Comparison of ENCODE assay signal across 24 mouse cellular contexts in genomic region chr9:106911624-106912023, GRCm38 (mm10). TPM values are rescaled to one million over a fixed set of nuclear protein-coding genes. Genes with fewer than 3 reads are reported as not detected.
DNase-seq lines count a peak whose midpoint lies in the region; ATAC-seq lines count a peak whose summit lies in the region.
"Had no signal": no experiment of that assay in that cellular context is flagged by ENCODE, and none has a peak within 500 bp of the region (broad histone marks: within the 10 kb centered on the region; RNA-seq: fewer than 3 reads in every experiment).

No protein-coding gene starts in this region.

- H3K9ac ChIP-seq in lung, embryonic 15.5 days: no peak overlapping the region
- H3K9ac ChIP-seq in stomach, embryonic 16.5 days (ENCODE audit: low read length): no peak overlapping the region
- H3K9ac ChIP-seq: forebrain, embryonic 13.5 days; hindbrain, embryonic 13.5 days had no signal

- H3K4me1 ChIP-seq in lung, embryonic 15.5 days: 0 out of 2 replicates have a peak, but pooled peaks cover 4% of the 10 kb centered on the region
- H3K4me1 ChIP-seq in stomach, embryonic 16.5 days (ENCODE audit: control insufficient read depth, insufficient read depth, low read length): no peaks in the 10 kb centered on the region
- H3K4me1 ChIP-seq: forebrain, embryonic 10.5 days; forebrain, embryonic 13.5 days; hindbrain, embryonic 10.5 days; hindbrain, embryonic 13.5 days had no signal

- ATAC-seq in lung, embryonic 15.5 days (ENCODE audit: borderline replicate concordance, extremely low read depth, low FRiP score, low TSS enrichment): peak; percentile 49; the same call in 1 of the 2 replicates
- ATAC-seq in stomach, embryonic 16.5 days (ENCODE audit: insufficient read depth, low FRiP score): 0 out of 2 replicates have a peak, but pooled peaks have one; percentile 37
- ATAC-seq: forebrain, embryonic 13.5 days; forebrain, embryonic 16.5 days; hindbrain, embryonic 16.5 days had no signal

- H3K27ac ChIP-seq in lung, embryonic 15.5 days: no peak overlapping the region
- no peak overlapping the region for H3K27ac ChIP-seq in stomach, embryonic 16.5 days (ENCODE audit: low read length)
- H3K27ac ChIP-seq: forebrain, embryonic 10.5 days; forebrain, embryonic 13.5 days; hindbrain, embryonic 10.5 days; hindbrain, embryonic 13.5 days had no signal

- DNase-seq in lung, postnatal 10 days: no peak
- peak; percentile 31 for DNase-seq in lung, postnatal 36 days
- no peak for DNase-seq in lung, postnatal 25 days (ENCODE audit: low spot score)
- no peak for DNase-seq in yolk sac, embryonic 10.5 days (ENCODE audit: low spot score)
- DNase-seq in adrenal gland, adult 8-10 months: no peak
- DNase-seq: adrenal gland, adult 2 months; adrenal gland, postnatal 25 days; B cell, adult 2 months; cerebellum, adult 11-12 months; cerebellum, adult 8-10 months; cerebellum, postnatal 10 days; cerebellum, postnatal 36 days; gastrocnemius, postnatal 10 days; gastrocnemius, postnatal 36 days had no signal

- H3K9me3 ChIP-seq in lung, embryonic 15.5 days: no peaks in the 10 kb centered on the region
- no peaks in the 10 kb centered on the region for H3K9me3 ChIP-seq in stomach, embryonic 16.5 days (replicated peaks; ENCODE audit: control insufficient read depth, low read length)
- H3K9me3 ChIP-seq: forebrain, embryonic 10.5 days; forebrain, embryonic 13.5 days; G1E; hindbrain, embryonic 10.5 days; hindbrain, embryonic 13.5 days had no signal

- H3K4me3 ChIP-seq in lung, embryonic 15.5 days: no peak overlapping the region
- H3K4me3 ChIP-seq in stomach, embryonic 16.5 days (replicated peaks; ENCODE audit: low read length): no peak overlapping the region
- H3K4me3 ChIP-seq: forebrain, embryonic 10.5 days; forebrain, embryonic 13.5 days; hindbrain, embryonic 10.5 days; hindbrain, embryonic 13.5 days had no signal

- no peaks in the 10 kb centered on the region for H3K36me3 ChIP-seq in lung, embryonic 15.5 days
- H3K36me3 ChIP-seq in stomach, embryonic 16.5 days (ENCODE audit: control insufficient read depth, insufficient read depth, low read length): no peaks in the 10 kb centered on the region
- H3K36me3 ChIP-seq: forebrain, embryonic 10.5 days; G1E; hindbrain, embryonic 10.5 days had no signal

- H3K4me2 ChIP-seq in lung, embryonic 15.5 days: no peak overlapping the region
- no peak overlapping the region for H3K4me2 ChIP-seq in stomach, embryonic 16.5 days (ENCODE audit: low read depth, low read length)
- H3K4me2 ChIP-seq: forebrain, embryonic 13.5 days; heart, embryonic 11.5 days; hindbrain, embryonic 13.5 days had no signal

- 46% methylated on average over 1 of the region's 1 CpGs for WGBS in lung, embryonic 15.5 days
- 65% methylated on average over 1 of the region's 1 CpGs for WGBS in stomach, embryonic 16.5 days

- H3K27me3 ChIP-seq in lung, embryonic 15.5 days: no peaks in the 10 kb centered on the region
- no peaks in the 10 kb centered on the region for H3K27me3 ChIP-seq in stomach, embryonic 16.5 days (ENCODE audit: control insufficient read depth, insufficient read depth, low read length)
- H3K27me3 ChIP-seq: forebrain, embryonic 13.5 days; hindbrain, embryonic 13.5 days had no signal

RNA-seq across cellular contexts. Expression of gene Manf, which starts 19.8 kb away (rescaled TPM):
- polyA plus RNA-seq in lung, embryonic 15.5 days (2015; fragmentation: Nextera tagmentation; extraction: Ambion mirVana): 269 and 298 TPM in 2 replicates
- polyA plus RNA-seq in stomach, embryonic 16.5 days (2015; fragmentation: Nextera tagmentation; extraction: Ambion mirVana): 339 and 351 TPM in 2 replicates
- 100 to 1,000 TPM; 306 to 450 (median 316) TPM for total RNA-seq in adrenal gland, adult 8-10 months (2022)

RNA-seq across cellular contexts. Expression of gene Rbm15b, which starts 24.4 kb away (rescaled TPM):
- polyA plus RNA-seq in lung, embryonic 15.5 days (2015; fragmentation: Nextera tagmentation; extraction: Ambion mirVana): 10.7 and 11.5 TPM in 2 replicates
- 5.1 and 5.2 TPM in 2 replicates for polyA plus RNA-seq in stomach, embryonic 16.5 days (2015; fragmentation: Nextera tagmentation; extraction: Ambion mirVana)
- 10 to 100 TPM; 20.7 to 28.9 (median 26.6) TPM for total RNA-seq in adrenal gland, adult 8-10 months (2022)
